Mouse (Mus musculus): ENCODE results near the gene Ppp6c. TPM values are rescaled to one million over a fixed set of nuclear protein-coding genes. Genes with fewer than 3 reads are reported as not detected.
A peak's percentile ranks its signal among the peaks of the same experiment; 100 is the strongest.

Ppp6c gene
- total and polyA plus RNA-seq, 3 experiments: 24.9 to 79.8 (median 68.7) TPM

DNA sequence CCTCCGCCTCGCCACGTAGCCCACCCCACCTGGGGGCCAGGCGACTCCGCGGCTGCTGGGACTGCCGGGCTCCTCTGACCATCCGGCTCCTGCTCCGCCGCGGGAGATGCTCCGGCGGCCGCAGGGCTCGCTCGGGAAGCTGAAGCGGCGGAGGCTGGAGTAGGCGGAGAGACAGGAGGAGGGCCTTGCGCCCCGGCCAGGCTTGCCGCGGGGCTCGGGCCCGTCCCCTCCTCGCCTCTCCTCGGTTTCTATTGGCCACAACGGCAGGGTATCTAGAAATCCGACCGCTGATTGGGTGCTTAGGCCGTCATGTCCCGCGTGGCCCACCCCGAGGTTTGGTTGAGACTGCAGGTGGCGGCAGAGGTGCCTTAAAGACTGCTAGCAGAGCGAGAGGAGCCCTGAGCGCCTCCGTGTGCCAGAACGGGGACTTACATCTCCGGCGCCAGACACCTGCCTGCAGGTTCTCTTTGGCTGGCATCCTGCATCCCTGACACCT lies 35.6 kb downstream of the Ppp6c start, which contains the start of gene Scai (continued):
- TF ChIP-seq MYC (IDR thresholded peaks at IDR 0.05; ENCODE audit: low read depth, low read length): no peak
- no peak for TF ChIP-seq ETS1 (conservative IDR thresholded peaks at IDR 0.05; ENCODE audit: low read depth, low read length)
- peak; percentile 71 for TF ChIP-seq RAD21 (IDR thresholded peaks at IDR 0.05; ENCODE audit: low read depth, low read length)
- 0 out of 2 replicates have a peak, but pooled peaks have one; percentile 10 for TF ChIP-seq TCF12 (IDR thresholded peaks at IDR 0.05; ENCODE audit: low read depth, low read length)
- peak; percentile 91 for TF ChIP-seq CHD2 (IDR thresholded peaks at IDR 0.05; ENCODE audit: low read length)
- no peak for TF ChIP-seq MAX (IDR thresholded peaks at IDR 0.05; ENCODE audit: low read length)

DNA sequence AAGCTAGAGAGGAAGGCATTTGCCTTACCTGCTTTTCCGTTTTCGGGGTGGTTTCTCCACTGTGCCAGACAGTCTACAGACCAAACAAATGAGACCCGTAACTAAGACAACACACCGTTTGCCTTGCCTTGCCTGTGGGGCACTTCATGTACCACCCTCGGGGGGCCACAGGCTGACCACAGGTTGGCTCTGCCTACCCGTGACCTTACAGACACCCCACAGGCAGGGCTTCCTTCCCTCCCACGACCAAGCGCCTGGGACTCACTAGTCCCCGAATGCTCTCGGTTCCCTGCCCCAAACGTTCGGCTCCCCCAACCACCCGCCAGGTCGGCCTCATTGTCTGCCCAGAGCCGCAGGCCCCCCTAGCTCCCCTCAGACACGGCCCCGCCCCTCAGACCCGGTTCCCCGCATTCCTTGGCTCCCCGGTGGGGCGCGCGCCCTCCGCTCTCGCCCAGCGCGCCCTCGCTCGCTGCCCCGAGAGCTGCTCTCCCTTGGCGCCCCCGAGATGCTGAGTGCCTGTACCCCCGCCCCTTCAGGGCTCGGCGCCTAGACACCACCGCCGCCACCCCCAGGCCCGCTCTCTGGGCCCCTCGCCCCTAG lies 36.2 kb downstream of the Ppp6c start:
- Histone ChIP-seq H3K9me3 (replicated peaks; ENCODE audit: low read length) (no peaks in the 10 kb centered on the region), H3K27ac (ENCODE audit: insufficient read depth, low read depth) (peak overlapping the region; percentile 11; the same call in 1 of the 2 replicates), H3K36me3 (replicated peaks in 1 of 2; ENCODE audit: control insufficient read depth in 1 of 2, insufficient read depth in 1 of 2, low read length in 1 of 2) (peaks cover 0 to 17% of the 10 kb centered on the region in 2 experiments), H3K4me1 (ENCODE audit: control insufficient read depth in 1 of 2, insufficient read depth in 2 of 2) (peaks cover 4 to 43% of the 10 kb centered on the region in 2 experiments), H3K79me2 (replicated peaks; ENCODE audit: control insufficient read depth, extremely low read depth, insufficient read depth, poor library complexity, severe bottlenecking) (no peaks in the 10 kb centered on the region), H3K27me3 (replicated peaks) (no peaks in the 10 kb centered on the region), H3K9ac (ENCODE audit: insufficient read depth, low read depth) (peak overlapping the region; percentile 75), H3K4me3 (replicated peaks in 1 of 3; ENCODE audit: low read depth in 2 of 3, low read length in 2 of 3, poor library complexity in 1 of 3) (peak overlapping the region; percentile 85 to 94 (median 89)), H3K4me2 (ENCODE audit: insufficient read depth, low read depth, poor library complexity, severe bottlenecking) (peak overlapping the region; percentile 72)
- in situ Hi-C loops (cut with MboI; ENCODE audit: low pct_ligation_motif_present, low pct_unique_long_range_greater_than_20kb, low sequenced_read_pairs) (no loop called here), dilution Hi-C loops (cut with MboI; ENCODE audit: extremely low pct_ligation_motif_present, extremely low pct_unique_long_range_greater_than_20kb, low sequenced_read_pairs) (no loop called here)
- DNase-seq (ENCODE audit: extremely low read depth): peak; percentile 40
- TF ChIP-seq NELFE (IDR thresholded peaks at IDR 0.05; ENCODE audit: low read depth, low read length) (no peak), RCOR1 (conservative IDR thresholded peaks at IDR 0.05; ENCODE audit: low read depth, low read length) (no peak), IRF4 (IDR thresholded peaks at IDR 0.05; ENCODE audit: low read depth, low read length) (no peak), MXI1 (IDR thresholded peaks at IDR 0.05; ENCODE audit: low read depth, low read length) (no peak), USF2 (conservative IDR thresholded peaks at IDR 0.05; ENCODE audit: low read depth, low read length) (no peak), JUN (IDR thresholded peaks at IDR 0.05; ENCODE audit: insufficient read depth, low read depth, low read length) (no peak), HCFC1 (IDR thresholded peaks at IDR 0.05; ENCODE audit: low read depth, low read length) (no peak), ZC3H11A (IDR thresholded peaks at IDR 0.05; ENCODE audit: low read depth, low read length) (no peak), ETS1 (conservative IDR thresholded peaks at IDR 0.05; ENCODE audit: low read depth, low read length) (no peak), TCF12 (IDR thresholded peaks at IDR 0.05; ENCODE audit: low read depth, low read length) (no peak), POLR2AphosphoS2 (IDR thresholded peaks at IDR 0.05; ENCODE audit: low read depth, low read length) (no peak), MYC (IDR thresholded peaks at IDR 0.05; ENCODE audit: low read depth, low read length) (no peak), CTCF (conservative IDR thresholded peaks at IDR 0.05 in 1 of 2, IDR thresholded peaks at IDR 0.05 in 1 of 2; ENCODE audit: low read depth in 2 of 2, low read length in 2 of 2) (no peak), ZKSCAN1 (IDR thresholded peaks at IDR 0.05; ENCODE audit: borderline replicate concordance, low read depth, low read length) (no peak), SIN3A (IDR thresholded peaks at IDR 0.05; ENCODE audit: low read length) (no peak), MAX (IDR thresholded peaks at IDR 0.05; ENCODE audit: low read length) (no peak), GABPA (IDR thresholded peaks at IDR 0.05; ENCODE audit: insufficient replicate concordance, low read depth, low read length) (no peak), UBTF (IDR thresholded peaks at IDR 0.05; ENCODE audit: low read depth, low read length) (no peak), RAD21 (IDR thresholded peaks at IDR 0.05; ENCODE audit: low read depth, low read length) (no peak)

Data from CH12.LX (cell line).